Mouse (Mus musculus): ENCODE data around the gene Kif3b. TPM values are rescaled to one million over a fixed set of nuclear protein-coding genes. Genes with fewer than 3 reads are reported as not detected.

The Kif3b gene
- polyA plus RNA-seq, 1 experiment from 2014 or later, result 8.2 TPM

GRCm38 (mm10) chr2:153305240-153305639, 14.0 kb downstream of the Kif3b start:
- Histone ChIP-seq H3K4me1 (replicated peaks; ENCODE audit: control insufficient read depth, insufficient read depth, low read length) (no peaks in the 10 kb centered on the region), H3K4me3 (ENCODE audit: low read depth, low read length) (no peak overlapping the region), H3K36me3 (ENCODE audit: control insufficient read depth, insufficient read depth) (no peaks in the 10 kb centered on the region; the same call in 1 of the 2 replicates), H3K9me3 (ENCODE audit: control insufficient read depth) (no peaks in the 10 kb centered on the region), H3K4me2 (replicated peaks; ENCODE audit: low read depth) (no peak overlapping the region), H3K27me3 (replicated peaks; ENCODE audit: control insufficient read depth, insufficient read depth, low read length) (no peaks in the 10 kb centered on the region), H3K9ac (ENCODE audit: low read depth, low read length) (no peak overlapping the region), H3K27ac (ENCODE audit: low read depth, low read length) (no peak overlapping the region)
- WGBS, result 59% methylated on average over 6 of the region's 6 CpGs
- ATAC-seq, result peak; percentile 25; the same call in 1 of the 2 replicates
- no peak for TF ChIP-seq CTCF (IDR thresholded peaks at IDR 0.05; ENCODE audit: low read depth)

GRCm38 (mm10) chr2:153308586-153308985, 17.4 kb downstream of the Kif3b start:
- H3K9ac ChIP-seq (ENCODE audit: low read depth, low read length), result no peak overlapping the region
- no peaks in the 10 kb centered on the region for H3K9me3 ChIP-seq (ENCODE audit: control insufficient read depth)
- no peaks in the 10 kb centered on the region for H3K27me3 ChIP-seq (replicated peaks; ENCODE audit: control insufficient read depth, insufficient read depth, low read length)
- H3K27ac ChIP-seq (ENCODE audit: low read depth, low read length), result no peak overlapping the region
- 69% methylated on average over 7 of the region's 7 CpGs for WGBS
- H3K36me3 ChIP-seq (ENCODE audit: control insufficient read depth, insufficient read depth), result peaks cover 8% of the 10 kb centered on the region
- H3K4me2 ChIP-seq (replicated peaks; ENCODE audit: low read depth), result no peak overlapping the region
- ATAC-seq, result 0 out of 2 replicates have a peak, but pooled peaks have one; percentile 41
- no peak overlapping the region for H3K4me3 ChIP-seq (ENCODE audit: low read depth, low read length)
- no peaks in the 10 kb centered on the region for H3K4me1 ChIP-seq (replicated peaks; ENCODE audit: control insufficient read depth, insufficient read depth, low read length)
- no peak for TF ChIP-seq CTCF (IDR thresholded peaks at IDR 0.05; ENCODE audit: low read depth)

- no peak overlapping the region for H3K9ac ChIP-seq (ENCODE audit: low read depth, low read length)
- ATAC-seq, result no peak
- peaks cover 8% of the 10 kb centered on the region for H3K36me3 ChIP-seq (ENCODE audit: control insufficient read depth, insufficient read depth)
- TF ChIP-seq CTCF (IDR thresholded peaks at IDR 0.05; ENCODE audit: low read depth), result no peak
- H3K4me2 ChIP-seq (replicated peaks; ENCODE audit: low read depth), result no peak overlapping the region
- no peaks in the 10 kb centered on the region for H3K4me1 ChIP-seq (replicated peaks; ENCODE audit: control insufficient read depth, insufficient read depth, low read length)
- H3K9me3 ChIP-seq (ENCODE audit: control insufficient read depth), result no peaks in the 10 kb centered on the region
- no peak overlapping the region for H3K4me3 ChIP-seq (ENCODE audit: low read depth, low read length)
- H3K27ac ChIP-seq (ENCODE audit: low read depth, low read length), result no peak overlapping the region
- no peaks in the 10 kb centered on the region for H3K27me3 ChIP-seq (replicated peaks; ENCODE audit: control insufficient read depth, insufficient read depth, low read length)
- 67% methylated on average over 8 of the region's 8 CpGs for WGBS
Measured at GRCm38 (mm10) chr2:153309106-153309505, 17.9 kb downstream of the Kif3b start.

GRCm38 (mm10) chr2:153310228-153310627, 19.0 kb downstream of the Kif3b start:
- H3K9ac ChIP-seq (ENCODE audit: low read depth, low read length), result no peak overlapping the region
- WGBS, result 79% methylated on average over 6 of the region's 6 CpGs

GRCm38 (mm10) chr2:153312884-153313283, 21.7 kb downstream of the Kif3b start:
- Histone ChIP-seq H3K9ac (ENCODE audit: low read depth, low read length) (no peak overlapping the region), H3K4me2 (replicated peaks; ENCODE audit: low read depth) (no peak overlapping the region), H3K4me3 (ENCODE audit: low read depth, low read length) (no peak overlapping the region), H3K4me1 (replicated peaks; ENCODE audit: control insufficient read depth, insufficient read depth, low read length) (no peaks in the 10 kb centered on the region), H3K27ac (ENCODE audit: low read depth, low read length) (no peak overlapping the region), H3K36me3 (ENCODE audit: control insufficient read depth, insufficient read depth) (peaks cover 27% of the 10 kb centered on the region), H3K27me3 (replicated peaks; ENCODE audit: control insufficient read depth, insufficient read depth, low read length) (no peaks in the 10 kb centered on the region), H3K9me3 (ENCODE audit: control insufficient read depth) (no peaks in the 10 kb centered on the region)
- 91% methylated on average over 9 of the region's 9 CpGs for WGBS
- ATAC-seq, result no peak
- no peak for TF ChIP-seq CTCF (IDR thresholded peaks at IDR 0.05; ENCODE audit: low read depth)

More at GRCm38 (mm10) chr2:153310228-153310627, 19.0 kb downstream of the Kif3b start:
- peaks cover 8% of the 10 kb centered on the region for H3K36me3 ChIP-seq (ENCODE audit: control insufficient read depth, insufficient read depth)
- no peaks in the 10 kb centered on the region for H3K27me3 ChIP-seq (replicated peaks; ENCODE audit: control insufficient read depth, insufficient read depth, low read length)
- H3K4me2 ChIP-seq (replicated peaks; ENCODE audit: low read depth), result no peak overlapping the region
- no peak overlapping the region for H3K27ac ChIP-seq (ENCODE audit: low read depth, low read length)
- no peak for TF ChIP-seq CTCF (IDR thresholded peaks at IDR 0.05; ENCODE audit: low read depth)
- H3K4me1 ChIP-seq (replicated peaks; ENCODE audit: control insufficient read depth, insufficient read depth, low read length), result no peaks in the 10 kb centered on the region
- H3K4me3 ChIP-seq (ENCODE audit: low read depth, low read length), result no peak overlapping the region
- H3K9me3 ChIP-seq (ENCODE audit: control insufficient read depth), result no peaks in the 10 kb centered on the region
- no peak for ATAC-seq

GRCm38 (mm10) chr2:153318408-153318807, 27.2 kb downstream of the Kif3b start:
- no peaks in the 10 kb centered on the region for H3K27me3 ChIP-seq (replicated peaks; ENCODE audit: control insufficient read depth, insufficient read depth, low read length)
- no peak for TF ChIP-seq CTCF (IDR thresholded peaks at IDR 0.05; ENCODE audit: low read depth)
- WGBS, result 88% methylated on average over 4 of the region's 4 CpGs
- peaks cover 65% of the 10 kb centered on the region for H3K36me3 ChIP-seq (ENCODE audit: control insufficient read depth, insufficient read depth)
- H3K4me2 ChIP-seq (replicated peaks; ENCODE audit: low read depth), result no peak overlapping the region
- H3K9me3 ChIP-seq (ENCODE audit: control insufficient read depth), result no peaks in the 10 kb centered on the region
- H3K9ac ChIP-seq (ENCODE audit: low read depth, low read length), result no peak overlapping the region
- H3K4me1 ChIP-seq (replicated peaks; ENCODE audit: control insufficient read depth, insufficient read depth, low read length), result no peaks in the 10 kb centered on the region
- no peak overlapping the region for H3K27ac ChIP-seq (ENCODE audit: low read depth, low read length)
- ATAC-seq, result no peak
- no peak overlapping the region for H3K4me3 ChIP-seq (ENCODE audit: low read depth, low read length)

All from intestine, postnatal 0 days (tissue).